Mouse (Mus musculus): ENCODE data around the gene Banf2.

Gene Banf2

GRCm38 (mm10) chr2:144107810-144108209 is 75.0 kb downstream of the Banf2 start:
- no peak for DNase-seq

DNA sequence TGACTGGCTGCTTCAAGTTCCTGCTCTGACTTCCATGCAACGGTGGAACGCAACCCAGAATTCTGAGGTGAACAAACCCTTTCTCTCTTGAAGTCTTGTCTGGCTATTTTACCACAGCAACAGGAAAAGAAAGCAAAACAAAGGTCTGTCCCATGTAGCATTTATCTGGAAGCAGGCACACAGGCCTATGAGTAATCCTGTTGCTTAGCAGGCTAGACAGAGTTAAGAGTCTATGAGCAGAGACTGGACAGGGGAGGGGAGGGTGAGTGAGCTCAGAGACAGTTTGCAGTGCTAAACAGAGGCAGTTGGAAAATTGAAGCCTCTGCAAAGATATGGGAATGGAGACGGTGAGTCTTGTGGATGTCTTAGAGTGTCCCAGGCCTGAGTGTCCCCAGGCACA is 75.5 kb downstream of the Banf2 start:
- DNase-seq, result no peak

DNA sequence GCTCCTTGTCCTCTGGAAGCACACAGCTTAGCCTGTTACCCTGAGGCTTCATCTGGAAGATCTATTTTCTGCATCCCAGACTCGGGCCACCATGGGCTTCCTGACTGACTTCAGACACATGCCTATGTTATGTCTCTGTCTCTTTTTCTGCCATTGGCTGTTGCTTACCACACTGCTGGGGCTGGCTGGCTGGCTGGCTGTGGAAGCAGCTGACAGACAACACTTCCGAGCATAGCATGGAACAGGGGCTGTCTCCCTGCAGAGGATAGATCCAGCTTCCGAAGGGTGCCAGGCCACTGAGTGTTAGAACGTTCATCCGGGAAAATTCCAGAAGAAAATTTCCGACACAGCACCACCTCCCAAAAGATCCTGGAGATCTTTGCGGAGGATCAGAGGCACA is 79.1 kb downstream of the Banf2 start:
- DNase-seq, result no peak

DNA sequence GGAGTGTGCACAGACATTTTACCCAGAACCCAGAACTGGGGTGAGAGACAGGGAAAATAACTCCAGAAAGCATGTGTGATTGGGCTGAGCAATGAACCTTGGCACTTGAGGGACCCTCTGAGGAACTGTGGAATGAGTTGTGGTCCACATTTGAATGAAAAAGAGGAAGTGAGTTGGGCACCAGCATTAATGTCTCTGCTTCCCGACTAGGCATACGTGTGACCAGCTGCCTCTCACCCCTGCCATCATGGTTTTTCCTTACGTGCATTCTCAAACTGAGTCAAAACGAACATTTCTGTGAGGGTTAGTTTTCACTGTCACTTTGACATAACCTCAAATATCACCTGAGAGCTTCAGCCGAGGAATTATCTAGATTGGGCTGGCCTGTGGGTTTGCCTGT is 79.8 kb downstream of the Banf2 start:
- no peak for DNase-seq

DNA sequence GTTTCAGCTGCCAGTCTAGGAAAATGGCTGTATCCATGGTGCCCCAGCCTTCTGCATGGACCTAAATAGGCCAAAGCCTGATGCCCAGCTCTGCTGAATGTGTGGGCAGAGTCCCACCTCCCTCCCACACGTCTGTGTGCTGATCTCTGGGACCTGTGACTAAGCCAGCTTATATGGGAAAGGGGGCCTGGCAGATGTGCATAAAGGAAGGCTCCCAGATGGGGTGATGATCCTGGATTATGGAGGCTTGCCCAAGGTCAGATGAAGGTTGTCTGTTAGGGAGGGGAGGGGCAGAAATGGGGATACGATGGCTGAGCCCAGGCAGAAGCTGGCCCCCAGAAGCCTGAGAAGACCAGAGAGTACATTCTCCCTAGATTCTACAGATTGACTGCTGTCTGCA is 85.2 kb downstream of the Banf2 start:
- no peak for DNase-seq

DNA sequence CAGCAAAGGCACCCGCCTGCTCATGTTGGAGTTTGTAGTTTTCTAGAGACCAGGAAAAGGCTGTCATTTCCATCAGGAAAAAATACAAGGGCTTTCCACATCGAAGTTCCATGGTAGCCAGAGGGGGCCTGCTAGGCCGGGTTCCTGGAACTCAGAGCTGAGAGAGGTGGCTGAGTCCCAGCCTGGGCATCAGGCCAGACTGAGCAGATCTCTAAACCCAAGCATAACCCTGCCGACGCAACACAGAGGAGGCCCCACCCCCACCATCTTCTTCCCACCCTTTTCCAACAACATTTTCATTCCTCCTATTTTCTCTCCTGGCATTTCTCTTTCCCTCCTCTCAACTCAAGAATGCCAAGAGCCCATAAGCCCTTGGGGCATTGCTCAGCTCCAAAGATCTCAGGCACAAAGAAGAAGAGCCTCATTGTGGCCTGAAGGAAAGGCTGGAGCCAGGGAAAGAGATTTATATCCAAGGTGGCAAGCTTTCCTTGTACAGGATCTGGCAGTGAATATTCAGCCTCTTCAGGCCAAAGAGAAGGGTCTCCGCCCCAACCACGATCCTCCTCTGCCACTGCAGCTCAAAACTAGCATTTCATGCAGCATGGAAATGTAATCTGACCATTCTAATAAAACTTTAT is 87.4 kb downstream of the Banf2 start:
- DNase-seq, result peak in 1 of 2 experiments; percentile 39

- DNase-seq, result no peak
Measured at GRCm38 (mm10) chr2:144122068-144122467, 89.2 kb downstream of the Banf2 start.

All from cerebellum, postnatal 25 days (tissue).